Mouse (Mus musculus) thymus, adult 2 months (tissue): Measurements from ENCODE around the gene Ermp1. TPM values are rescaled to one million over a fixed set of nuclear protein-coding genes. Genes with fewer than 3 reads are reported as not detected.

ENCODE experiments used
- DNase-seq: peaks from one replicate; pipeline ENCODE4 v3.0.0; 2021
- H3K27ac ChIP-seq: fragments of 200-500 bp; 2 replicates; pipeline ENCODE4 v1.5.1; 2012; ENCODE audit warnings: low read length, control low read depth; ENCODE audit not compliant: control insufficient read depth, insufficient read depth
- H3K27me3 ChIP-seq: fragments of 200-500 bp; 2 replicates; pipeline ENCODE4 v1.6.1; 2012; ENCODE audit warnings: mild to moderate bottlenecking, low read length, moderate library complexity, mixed read lengths; ENCODE audit not compliant: control insufficient read depth, insufficient read depth
- H3K36me3 ChIP-seq: fragments of 200-500 bp; 2 replicates; pipeline ENCODE4 v1.6.1; 2012; ENCODE audit warnings: mild to moderate bottlenecking, low read length, moderate library complexity; ENCODE audit not compliant: control insufficient read depth, insufficient read depth
- H3K4me1 ChIP-seq: fragments of 200-500 bp; replicated peaks from 2 replicates; pipeline ENCODE4 v1.6.1; 2012; ENCODE audit warnings: low read length; ENCODE audit not compliant: control insufficient read depth, insufficient read depth
- H3K4me3 ChIP-seq: fragments of 200-500 bp; 2 replicates; pipeline ENCODE4 v1.5.1; 2012; ENCODE audit warnings: mild to moderate bottlenecking, low read length, control low read depth, moderate library complexity; ENCODE audit not compliant: control insufficient read depth, insufficient read depth
- CTCF ChIP-seq: fragments of 200-500 bp; IDR thresholded peaks from 2 replicates; pipeline ENCODE4 v1.5.1; 2012; ENCODE audit warnings: mild to moderate bottlenecking, control low read depth, low read length, moderate library complexity, borderline replicate concordance; ENCODE audit not compliant: control insufficient read depth, poor library complexity, insufficient read depth; ENCODE audit errors: extremely low read depth
- POLR2A ChIP-seq: fragments of 200-500 bp; IDR thresholded peaks from 2 replicates; pipeline ENCODE4 v1.6.1; 2012; ENCODE audit warnings: mild to moderate bottlenecking, low read length, control low read depth, moderate library complexity; ENCODE audit not compliant: control insufficient read depth, poor library complexity, insufficient read depth; ENCODE audit errors: extremely low read depth
- WGBS: fragments of 180-500 bp; shearing (Covaris S2); methylation state at CpG from one replicate; pipeline ENCODE4 v1.1.7; 2018; 5-methylcytosine and 5-hydroxymethylcytosine counted together
- polyA plus RNA-seq: library from polyadenylated mRNA; depleted of rRNA; stranded (reverse); fragments of >200 nt; gene quantifications from 2 replicates; pipeline ENCODE4 v1.2.3, GENCODE M21; 2012

Gene Ermp1
- polyA plus RNA-seq, 1 experiment = 18.1 TPM

GRCm38 (mm10) chr19:29670247-29670646 lies 22.0 kb upstream of the Ermp1 start:
- H3K27ac ChIP-seq = no peak overlapping the region
- no peaks in the 10 kb centered on the region for H3K4me1 ChIP-seq
- WGBS = 97% methylated on average over 6 of the region's 6 CpGs
- no peak overlapping the region for H3K4me3 ChIP-seq
- TF ChIP-seq POLR2A (no peak), CTCF (no peak)
- no peaks in the 10 kb centered on the region for H3K27me3 ChIP-seq
- DNase-seq = no peak
- no peaks in the 10 kb centered on the region for H3K36me3 ChIP-seq

GRCm38 (mm10) chr19:29668135-29668534 lies 19.9 kb upstream of the Ermp1 start:
- 82% methylated on average over 7 of the region's 7 CpGs for WGBS
- TF ChIP-seq CTCF (no peak), POLR2A (no peak)
- Histone ChIP-seq H3K27ac (no peak overlapping the region), H3K4me1 (no peaks in the 10 kb centered on the region), H3K4me3 (no peak overlapping the region), H3K27me3 (no peaks in the 10 kb centered on the region), H3K36me3 (no peaks in the 10 kb centered on the region)
- DNase-seq = no peak

- Histone ChIP-seq H3K27ac (no peak overlapping the region), H3K4me3 (no peak overlapping the region), H3K27me3 (no peaks in the 10 kb centered on the region), H3K36me3 (no peaks in the 10 kb centered on the region), H3K4me1 (no peaks in the 10 kb centered on the region)
- no peak for DNase-seq
- WGBS = 92% methylated on average over 5 of the region's 5 CpGs
- TF ChIP-seq POLR2A (no peak), CTCF (no peak)
Observed at GRCm38 (mm10) chr19:29666965-29667594, 18.9 kb upstream of the Ermp1 start.

GRCm38 (mm10) chr19:29666164-29666563 lies 17.9 kb upstream of the Ermp1 start:
- H3K27ac ChIP-seq = no peak overlapping the region
- H3K27me3 ChIP-seq = no peaks in the 10 kb centered on the region
- no peak for DNase-seq
- no peaks in the 10 kb centered on the region for H3K36me3 ChIP-seq
- peaks cover 8% of the 10 kb centered on the region for H3K4me1 ChIP-seq
- 92% methylated on average over 4 of the region's 4 CpGs for WGBS
- no peak for TF ChIP-seq POLR2A
- TF ChIP-seq CTCF = no peak
- H3K4me3 ChIP-seq = no peak overlapping the region

DNA sequence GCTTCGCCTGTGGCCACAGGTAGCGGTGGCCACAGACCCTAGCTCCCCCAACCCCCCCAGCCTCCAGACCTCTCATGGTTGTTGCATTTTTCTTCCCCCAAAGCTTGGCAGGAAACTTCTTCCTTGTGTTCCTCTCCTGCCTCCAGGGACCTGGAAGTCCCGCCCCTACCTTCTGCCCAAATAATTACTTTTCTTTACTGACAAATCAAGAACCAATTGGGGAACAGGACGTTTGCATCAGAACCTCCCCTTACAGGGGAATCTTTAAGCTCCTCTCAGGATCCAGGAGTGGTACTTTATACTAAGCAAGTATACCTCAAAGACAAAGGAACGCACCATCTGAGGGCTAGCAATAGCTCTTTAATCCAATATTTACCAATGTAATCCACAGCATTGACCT lies 16.7 kb upstream of the Ermp1 start:
- DNase-seq = no peak
- WGBS = 96% methylated on average over 5 of the region's 5 CpGs
- Histone ChIP-seq H3K4me1 (peaks cover 10% of the 10 kb centered on the region), H3K36me3 (no peaks in the 10 kb centered on the region), H3K27me3 (no peaks in the 10 kb centered on the region), H3K4me3 (no peak overlapping the region), H3K27ac (no peak overlapping the region)
- TF ChIP-seq POLR2A (no peak), CTCF (no peak)

- H3K27ac ChIP-seq = no peak overlapping the region
- no peak for TF ChIP-seq CTCF
- TF ChIP-seq POLR2A = no peak
- peaks cover 12% of the 10 kb centered on the region for H3K4me1 ChIP-seq
- DNase-seq = no peak
- H3K27me3 ChIP-seq = no peaks in the 10 kb centered on the region
- WGBS = 94% methylated on average over 8 of the region's 8 CpGs
- no peak overlapping the region for H3K4me3 ChIP-seq
- no peaks in the 10 kb centered on the region for H3K36me3 ChIP-seq
Observed at GRCm38 (mm10) chr19:29663780-29664179, 15.6 kb upstream of the Ermp1 start.
